Mouse (Mus musculus) thymus, adult 2 months (tissue): ENCODE data around the gene Pygb. TPM values are rescaled to one million over a fixed set of nuclear protein-coding genes. Genes with fewer than 3 reads are reported as not detected.

Experiments used
- DNase-seq: peaks from one replicate; pipeline ENCODE4 v3.0.0; 2021
- H3K27ac ChIP-seq: fragments of 200-500 bp; 2 replicates; pipeline ENCODE4 v1.5.1; 2012; ENCODE audit warnings: low read length, control low read depth; ENCODE audit not compliant: control insufficient read depth, insufficient read depth
- H3K27me3 ChIP-seq: fragments of 200-500 bp; 2 replicates; pipeline ENCODE4 v1.6.1; 2012; ENCODE audit warnings: mild to moderate bottlenecking, low read length, moderate library complexity, mixed read lengths; ENCODE audit not compliant: control insufficient read depth, insufficient read depth
- H3K36me3 ChIP-seq: fragments of 200-500 bp; 2 replicates; pipeline ENCODE4 v1.6.1; 2012; ENCODE audit warnings: mild to moderate bottlenecking, low read length, moderate library complexity; ENCODE audit not compliant: control insufficient read depth, insufficient read depth
- H3K4me1 ChIP-seq: fragments of 200-500 bp; replicated peaks from 2 replicates; pipeline ENCODE4 v1.6.1; 2012; ENCODE audit warnings: low read length; ENCODE audit not compliant: control insufficient read depth, insufficient read depth
- H3K4me3 ChIP-seq: fragments of 200-500 bp; 2 replicates; pipeline ENCODE4 v1.5.1; 2012; ENCODE audit warnings: mild to moderate bottlenecking, low read length, control low read depth, moderate library complexity; ENCODE audit not compliant: control insufficient read depth, insufficient read depth
- CTCF ChIP-seq: fragments of 200-500 bp; IDR thresholded peaks from 2 replicates; pipeline ENCODE4 v1.5.1; 2012; ENCODE audit warnings: mild to moderate bottlenecking, control low read depth, low read length, moderate library complexity, borderline replicate concordance; ENCODE audit not compliant: control insufficient read depth, poor library complexity, insufficient read depth; ENCODE audit errors: extremely low read depth
- POLR2A ChIP-seq: fragments of 200-500 bp; IDR thresholded peaks from 2 replicates; pipeline ENCODE4 v1.6.1; 2012; ENCODE audit warnings: mild to moderate bottlenecking, low read length, control low read depth, moderate library complexity; ENCODE audit not compliant: control insufficient read depth, poor library complexity, insufficient read depth; ENCODE audit errors: extremely low read depth
- WGBS: fragments of 180-500 bp; shearing (Covaris S2); methylation state at CpG from one replicate; pipeline ENCODE4 v1.1.7; 2018; 5-methylcytosine and 5-hydroxymethylcytosine counted together
- polyA plus RNA-seq: library from polyadenylated mRNA; depleted of rRNA; stranded (reverse); fragments of >200 nt; gene quantifications from 2 replicates; pipeline ENCODE4 v1.2.3, GENCODE M21; 2012

Gene Pygb
- polyA plus RNA-seq, 1 experiment: 68.8 TPM

DNA sequence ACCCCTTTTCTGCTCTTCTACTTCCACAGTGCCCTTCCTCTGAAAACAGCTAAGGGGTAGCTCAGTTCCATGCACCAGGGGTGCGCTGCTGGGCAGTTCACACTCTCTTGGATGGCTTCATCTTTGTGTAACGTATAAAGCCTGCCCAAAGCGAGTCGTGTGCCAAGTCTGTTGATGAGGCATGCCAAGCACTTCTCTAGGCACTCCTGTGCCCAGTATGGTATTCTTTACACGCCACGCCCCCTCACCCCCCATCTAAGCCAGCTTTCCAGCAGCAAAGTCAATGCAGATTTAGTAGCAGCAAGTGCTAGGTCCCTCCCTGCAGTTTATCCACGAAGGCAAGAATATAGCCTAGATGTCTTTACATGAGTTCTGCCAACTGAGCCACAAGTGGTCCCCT lies 48.1 kb downstream of the Pygb start:
- Histone ChIP-seq H3K27me3 (no peaks in the 10 kb centered on the region), H3K27ac (no peak overlapping the region), H3K4me1 (no peaks in the 10 kb centered on the region), H3K4me3 (no peak overlapping the region), H3K36me3 (peaks cover 24% of the 10 kb centered on the region)
- TF ChIP-seq CTCF: no peak
- no peak for TF ChIP-seq POLR2A
- no peak for DNase-seq
- 97% methylated on average over 7 of the region's 7 CpGs for WGBS

DNA sequence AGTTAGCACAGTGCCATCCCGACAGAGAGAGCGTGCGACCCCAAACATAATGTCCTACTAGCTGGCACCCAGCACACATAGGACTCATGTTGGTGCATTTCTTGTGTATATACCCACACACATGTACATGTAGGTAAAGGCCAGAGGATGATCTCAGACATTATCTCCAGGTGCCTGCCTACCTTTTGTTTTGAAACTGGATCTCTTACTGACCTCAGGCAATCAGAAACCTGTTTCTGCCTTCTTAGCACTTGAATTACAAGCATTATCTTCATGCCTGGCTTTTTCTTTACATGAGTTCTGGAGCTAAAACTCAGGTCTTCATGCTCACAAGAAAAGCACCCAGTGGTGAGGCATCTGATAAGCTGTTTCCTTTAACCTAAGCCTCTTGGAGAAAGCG lies 49.4 kb downstream of the Pygb start:
- Histone ChIP-seq H3K4me3 (no peak overlapping the region), H3K27me3 (no peaks in the 10 kb centered on the region), H3K4me1 (no peaks in the 10 kb centered on the region), H3K36me3 (peaks cover 10% of the 10 kb centered on the region), H3K27ac (no peak overlapping the region)
- DNase-seq: no peak
- WGBS: 95% methylated on average over 4 of the region's 4 CpGs
- TF ChIP-seq CTCF (no peak), POLR2A (no peak)

GRCm38 (mm10) chr2:150836906-150837305 lies 50.4 kb downstream of the Pygb start:
- no peak for DNase-seq
- Histone ChIP-seq H3K36me3 (peaks cover 1% of the 10 kb centered on the region; the same call in 1 of the 2 replicates), H3K27me3 (no peaks in the 10 kb centered on the region), H3K4me1 (no peaks in the 10 kb centered on the region), H3K27ac (no peak overlapping the region), H3K4me3 (no peak overlapping the region)
- 74% methylated on average over 15 of the region's 15 CpGs for WGBS
- no peak for TF ChIP-seq POLR2A
- TF ChIP-seq CTCF: no peak

DNA sequence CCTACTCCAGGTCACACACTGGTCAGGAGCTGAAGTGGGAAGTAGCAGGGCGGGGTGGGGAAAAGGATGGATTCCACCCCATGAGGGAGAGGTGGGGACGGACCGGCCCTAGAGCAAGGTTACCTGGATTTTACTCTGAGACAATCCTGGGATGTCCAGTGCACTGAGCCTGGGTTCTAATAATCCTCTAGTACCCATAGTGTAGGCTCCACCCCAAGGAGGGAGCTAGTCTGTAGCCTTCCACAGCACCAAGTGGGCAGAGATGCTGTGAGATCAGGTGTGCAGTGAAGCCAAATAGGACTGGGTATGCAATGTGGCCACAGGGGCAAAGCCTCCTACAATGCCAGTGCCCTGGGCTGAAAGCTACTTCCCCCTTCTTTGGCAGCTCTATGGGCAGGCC lies 51.2 kb downstream of the Pygb start:
- 88% methylated on average over 3 of the region's 3 CpGs for WGBS
- no peak for DNase-seq
- no peaks in the 10 kb centered on the region for H3K4me1 ChIP-seq
- H3K27me3 ChIP-seq: no peaks in the 10 kb centered on the region
- H3K4me3 ChIP-seq: no peak overlapping the region
- TF ChIP-seq POLR2A (no peak), CTCF (no peak)
- H3K36me3 ChIP-seq: no peaks in the 10 kb centered on the region
- H3K27ac ChIP-seq: no peak overlapping the region

DNA sequence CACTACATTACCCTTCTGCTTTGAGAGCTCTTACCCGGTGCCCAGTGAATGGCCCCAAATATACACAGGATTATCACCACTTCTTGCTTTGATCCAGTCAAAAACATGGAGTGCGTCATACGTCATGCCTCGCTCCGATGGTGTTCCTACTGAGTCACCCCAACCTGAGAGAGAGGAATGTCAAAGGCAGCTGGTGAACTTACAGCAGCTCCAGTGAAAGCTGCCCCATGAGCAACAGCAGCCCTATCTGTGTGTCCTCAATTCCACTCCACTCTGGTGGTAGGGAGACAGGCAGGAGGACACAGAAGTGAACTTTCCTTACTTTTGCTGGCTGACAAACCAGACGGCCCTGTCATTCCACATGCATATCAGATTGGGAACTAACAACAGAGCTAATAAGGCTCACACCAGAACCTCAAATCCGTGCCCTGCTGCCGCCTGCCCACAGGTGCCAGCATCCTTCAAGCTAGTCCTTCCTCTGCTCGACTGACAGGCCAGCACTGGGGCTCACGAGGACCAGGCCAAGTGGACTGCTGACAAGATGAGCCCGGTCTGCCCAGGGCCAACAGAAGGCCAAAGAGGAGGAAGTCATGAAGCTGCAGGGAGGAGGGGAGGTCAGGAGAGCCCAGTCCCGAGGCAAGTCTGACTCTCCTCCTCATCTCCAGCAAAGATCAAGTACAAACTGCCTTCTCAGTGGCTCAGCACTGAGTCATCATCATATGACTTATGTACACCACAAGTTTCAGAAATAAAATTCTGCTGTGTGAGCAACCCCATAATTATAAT lies 53.3 kb downstream of the Pygb start:
- Histone ChIP-seq H3K4me3 (no peak overlapping the region), H3K36me3 (no peaks in the 10 kb centered on the region), H3K4me1 (no peaks in the 10 kb centered on the region)

GRCm38 (mm10) chr2:150841109-150841508 lies 54.6 kb downstream of the Pygb start:
- no peaks in the 10 kb centered on the region for H3K27me3 ChIP-seq
- H3K4me1 ChIP-seq: no peaks in the 10 kb centered on the region
- H3K36me3 ChIP-seq: no peaks in the 10 kb centered on the region
- no peak for DNase-seq
- WGBS: 96% methylated on average over 11 of the region's 11 CpGs
- H3K4me3 ChIP-seq: no peak overlapping the region
- TF ChIP-seq POLR2A (no peak), CTCF (no peak)
- no peak overlapping the region for H3K27ac ChIP-seq

More for the DNA sequence above, 53.3 kb downstream of the Pygb start:
- Histone ChIP-seq H3K27ac (no peak overlapping the region), H3K27me3 (no peaks in the 10 kb centered on the region)
- TF ChIP-seq CTCF (no peak), POLR2A (no peak)
- no peak for DNase-seq
- 93% methylated on average over 12 of the region's 12 CpGs for WGBS
